Mouse (Mus musculus) megakaryocyte-erythroid progenitor cell, adult 5-6 weeks (primary cell): ENCODE results near the gene Rab22a. TPM values are rescaled to one million over a fixed set of nuclear protein-coding genes. Genes with fewer than 3 reads are reported as not detected.
A peak's percentile ranks its signal among the peaks of the same experiment; 100 is the strongest.

Experiments
- ATAC-seq: replicated peaks from 2 replicates; pipeline ENCODE4 v1.8.0; 2016; ENCODE audit warnings: mild to moderate bottlenecking, inconsistent platforms; ENCODE audit not compliant: severe bottlenecking, poor library complexity, low FRiP score, low TSS enrichment
- total RNA-seq, 2 experiments: library from RNA; stranded (forward) in 1 of 2; stranded (reverse) in 1 of 2; fragments of 200-1000, 215-1000 nt in 1 of 2; fragments of >200 nt in 1 of 2; fragmentation: Nextera tagmentation in 1 of 2; gene quantifications; 2 replicates each; pipeline ENCODE4 v1.2.3; 2014 to 2017

Gene Rab22a
- total RNA-seq, 2 experiments from 2014 or later = 16.8 to 20.7 TPM

DNA sequence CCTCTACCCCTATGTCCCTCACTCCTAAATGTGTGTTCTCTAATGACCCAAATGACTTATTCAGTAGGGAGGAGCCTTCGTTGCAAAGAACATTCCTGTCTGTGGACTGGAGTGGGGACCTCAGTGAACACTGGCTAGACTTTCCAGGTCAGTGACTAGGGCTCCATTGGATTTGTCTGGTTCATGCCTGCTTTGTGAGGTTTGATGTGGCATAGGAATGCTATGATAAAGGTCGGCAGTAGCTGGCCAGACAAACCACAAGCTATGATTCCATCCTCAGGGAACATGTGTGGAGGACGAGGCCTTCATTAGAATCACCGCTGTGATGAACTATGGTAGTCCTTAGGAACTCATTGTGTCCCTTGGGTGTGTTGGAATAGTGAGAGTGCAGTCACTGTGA is 5.2 kb downstream of the Rab22a start:
- no peak for ATAC-seq

DNA sequence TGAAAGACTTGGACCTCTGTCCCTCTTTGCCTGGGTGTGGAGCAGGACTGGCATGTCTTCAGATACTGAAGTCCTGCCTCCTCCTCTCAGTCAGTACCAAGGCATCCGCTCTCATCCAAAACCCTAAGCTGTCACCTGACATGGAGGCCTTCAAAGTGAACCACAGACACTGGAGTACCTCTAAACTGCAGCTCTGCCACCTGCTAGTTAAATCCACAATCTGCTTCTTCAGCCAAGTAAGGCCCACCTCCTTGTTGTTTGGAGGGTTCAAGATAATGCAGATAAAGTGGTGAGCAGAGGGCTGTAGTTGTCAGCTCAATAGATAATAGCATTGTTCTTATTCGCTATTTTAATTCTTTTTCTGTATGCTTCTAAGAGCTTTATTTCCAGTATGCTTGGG is 5.7 kb downstream of the Rab22a start:
- peak; percentile 86 for ATAC-seq

DNA sequence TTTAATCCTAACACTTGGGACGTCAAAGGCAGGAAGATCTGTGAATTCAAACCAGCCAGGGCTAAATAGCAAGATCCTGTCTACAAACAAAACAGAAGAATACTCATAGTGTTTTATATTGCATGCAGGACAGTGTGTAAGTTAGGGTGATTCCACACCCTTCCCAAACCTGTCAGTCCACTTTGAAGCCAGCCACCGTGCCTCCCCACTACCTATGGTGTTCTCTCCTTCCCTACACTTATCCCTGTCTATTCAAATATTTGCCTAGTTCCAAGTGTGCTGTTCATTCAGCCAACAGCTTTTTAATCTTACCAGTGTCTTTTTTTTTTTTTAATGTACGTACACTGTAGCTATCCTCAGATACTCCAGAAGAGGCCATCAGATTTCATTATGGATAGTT is 7.3 kb downstream of the Rab22a start:
- ATAC-seq = no peak

DNA sequence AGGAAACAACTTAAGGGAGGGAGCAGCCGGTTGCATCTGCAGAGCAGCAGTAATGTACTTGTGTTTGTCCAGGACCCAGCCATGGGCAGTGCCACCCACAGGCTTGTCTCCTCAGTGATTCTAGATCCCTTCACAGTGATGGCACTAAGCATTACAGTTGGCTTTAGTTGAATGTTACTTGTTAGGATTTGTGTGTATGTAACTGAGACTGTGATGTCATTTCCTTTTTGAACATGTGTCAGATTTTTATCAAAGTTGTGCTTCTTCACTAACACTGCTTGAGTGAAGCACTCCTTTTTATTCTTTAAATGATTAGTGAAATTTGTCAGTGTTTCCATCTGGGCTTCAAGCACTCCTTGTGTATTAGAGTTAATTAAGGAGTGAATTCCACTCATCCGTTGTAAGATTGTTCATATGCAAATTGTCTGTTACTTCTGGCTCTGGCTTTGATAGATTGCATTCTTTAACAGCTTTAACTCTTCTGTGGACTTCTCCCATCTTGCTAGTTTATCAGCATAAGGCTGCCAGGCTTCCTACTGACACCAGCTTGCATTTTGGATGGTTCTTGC is 12.9 kb downstream of the Rab22a start:
- peak; percentile 58 for ATAC-seq

DNA sequence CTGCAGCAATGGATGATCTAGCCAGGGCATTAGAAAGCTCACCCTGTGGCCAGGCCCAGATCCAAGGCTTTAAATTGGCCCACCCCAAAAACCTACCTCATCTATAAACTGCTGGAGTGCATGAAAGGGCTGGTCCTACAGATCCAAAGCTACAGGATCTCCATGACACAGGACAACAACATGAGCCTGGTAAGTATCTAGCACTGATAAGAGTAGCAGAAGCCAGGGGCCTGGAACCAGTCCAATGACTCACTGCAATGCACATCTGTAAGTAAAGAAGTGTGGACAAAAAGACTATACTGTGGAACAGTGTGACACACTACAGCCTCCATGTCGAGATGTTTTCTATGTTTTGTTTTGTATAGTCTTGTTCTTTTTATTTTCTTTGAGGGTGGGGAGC is 13.9 kb downstream of the Rab22a start:
- peak; percentile 82 for ATAC-seq

GRCm38 (mm10) chr2:173678593-173678992 is 19.0 kb downstream of the Rab22a start:
- ATAC-seq = no peak

- no peak for ATAC-seq
Observed at GRCm38 (mm10) chr2:173679217-173679616, 19.7 kb downstream of the Rab22a start.

DNA sequence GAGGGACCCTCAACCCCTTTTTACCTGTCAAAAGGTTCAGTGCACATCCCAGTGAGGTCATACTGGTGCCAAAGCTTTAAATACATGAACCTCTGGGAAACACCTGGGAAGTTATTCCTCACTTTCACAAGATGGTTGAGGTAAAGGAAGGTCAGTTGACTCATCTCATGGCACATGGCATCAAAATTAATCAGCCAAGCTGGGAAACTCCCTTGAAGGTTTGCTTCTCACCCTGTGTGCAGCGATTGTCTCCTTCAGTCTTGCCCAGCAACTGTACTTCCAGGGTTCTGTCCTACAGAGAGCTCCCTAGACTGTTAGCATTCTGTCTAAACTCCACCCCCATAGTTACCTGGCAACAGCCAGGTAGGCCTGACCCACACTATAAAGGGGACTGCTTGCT is 20.6 kb downstream of the Rab22a start:
- ATAC-seq = no peak

DNA sequence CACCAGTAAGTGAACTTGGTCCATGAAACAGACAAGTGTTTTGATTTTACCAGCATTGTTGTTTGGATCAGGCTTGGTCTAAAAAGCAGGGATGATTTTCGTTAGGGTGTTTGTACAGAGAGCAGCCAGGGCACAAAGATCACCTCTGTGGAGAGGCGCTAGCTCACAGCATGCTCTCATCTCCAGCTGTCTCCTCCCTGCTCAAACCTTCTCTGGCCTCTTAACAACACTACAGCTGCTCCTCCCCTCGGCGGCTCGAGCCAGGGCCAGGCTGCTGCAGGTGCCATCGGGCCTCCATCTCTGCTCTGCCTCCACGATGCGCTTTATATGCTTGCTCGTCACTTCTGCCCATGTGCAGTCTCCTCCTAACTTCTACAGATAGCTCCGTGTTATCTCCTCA is 23.2 kb downstream of the Rab22a start:
- ATAC-seq = peak; percentile 72

DNA sequence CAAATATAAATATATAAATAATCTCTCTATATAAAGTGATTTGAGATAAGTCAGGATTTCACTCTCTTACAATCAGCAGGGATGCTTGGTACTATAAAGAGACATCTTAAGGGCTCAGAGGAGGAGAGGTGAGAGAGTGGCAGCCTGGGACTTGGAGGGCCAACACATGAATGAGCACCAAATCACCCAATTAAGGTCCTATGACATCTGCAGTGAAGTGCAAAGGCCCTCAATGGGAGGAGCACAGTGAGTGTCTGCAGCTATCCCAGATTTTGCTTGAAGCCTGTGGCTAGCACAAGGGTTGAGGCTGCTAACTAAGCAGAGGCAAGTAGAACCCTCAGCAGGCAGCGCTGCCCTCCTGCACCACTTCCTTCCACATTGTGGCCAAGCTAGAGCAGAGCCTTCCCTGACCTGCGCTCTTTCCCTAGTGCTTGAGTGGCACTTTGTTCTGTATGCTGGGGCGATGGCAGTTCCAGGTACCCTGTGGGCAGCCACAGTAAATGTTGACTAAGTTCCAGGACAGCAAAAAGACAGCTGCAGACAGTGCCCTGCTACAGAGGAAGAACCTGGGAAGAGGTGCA is 26.3 kb downstream of the Rab22a start:
- 0 out of 2 replicates have a peak, but pooled peaks have one; percentile 14 for ATAC-seq

DNA sequence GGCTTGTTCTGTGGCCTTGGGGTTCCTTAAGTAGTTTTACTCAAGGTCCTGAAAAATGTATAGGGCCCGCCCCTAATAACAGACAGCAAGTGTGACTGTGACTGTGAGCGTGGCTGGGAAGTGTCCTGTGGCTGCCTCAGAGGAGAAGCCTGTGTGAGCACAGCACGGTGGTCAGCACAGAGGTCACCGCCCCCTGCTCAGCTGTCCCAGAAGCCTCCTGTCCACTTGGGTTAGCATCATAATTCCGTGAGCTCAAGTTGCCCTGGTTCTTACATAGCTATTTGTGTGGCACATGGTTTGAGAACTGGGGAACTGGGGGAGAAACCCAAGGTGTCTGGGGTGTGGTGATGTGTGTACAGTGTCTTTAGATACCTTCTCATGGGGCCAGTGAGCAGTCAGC is 27.8 kb downstream of the Rab22a start:
- ATAC-seq = no peak

DNA sequence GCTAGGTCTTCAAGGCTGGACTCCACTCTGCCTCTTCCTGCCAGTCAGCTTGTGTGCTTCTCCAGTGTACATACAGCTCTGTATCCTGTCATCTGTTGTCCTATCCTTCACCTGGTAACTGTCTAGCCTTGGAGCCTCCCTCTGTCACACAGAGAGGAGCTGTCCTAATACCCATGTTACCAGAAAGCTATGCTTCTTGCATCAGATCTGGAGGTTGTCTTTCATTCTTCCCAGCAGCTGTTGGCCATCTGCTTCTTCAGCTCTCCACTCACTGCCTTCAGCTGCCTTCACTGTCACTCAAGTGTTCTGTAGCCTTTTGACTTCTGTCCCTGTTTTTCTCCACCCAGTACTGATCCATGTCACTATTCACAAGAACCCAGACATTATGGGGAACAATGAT is 30.3 kb downstream of the Rab22a start:
- no peak for ATAC-seq

- no peak for ATAC-seq
Observed at GRCm38 (mm10) chr2:173691748-173692147, 32.2 kb downstream of the Rab22a start.

- ATAC-seq = no peak
Observed at GRCm38 (mm10) chr2:173692693-173693092, 33.1 kb downstream of the Rab22a start.

DNA sequence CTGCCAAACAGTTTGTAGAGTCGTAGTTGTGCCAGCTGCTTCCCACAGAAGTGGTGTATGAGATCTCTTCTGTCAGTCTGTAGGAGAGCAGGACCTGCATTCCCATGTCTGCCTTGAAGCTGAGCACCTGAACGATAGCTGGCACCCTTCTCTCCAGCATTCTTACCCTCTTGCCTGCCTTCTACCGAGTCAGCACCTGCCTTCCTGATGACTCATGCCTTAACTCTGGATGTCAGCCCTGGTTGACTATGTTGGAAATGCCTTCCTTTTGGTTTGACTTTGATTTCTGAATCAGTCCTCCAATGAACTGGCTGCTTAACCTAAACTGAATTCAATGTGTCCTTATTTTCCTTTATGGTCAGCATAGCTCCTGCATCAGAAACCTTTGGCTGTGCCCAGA is 39.3 kb downstream of the Rab22a start:
- ATAC-seq = no peak

- no peak for ATAC-seq
Observed at GRCm38 (mm10) chr2:173702096-173702866, 42.7 kb downstream of the Rab22a start.

DNA sequence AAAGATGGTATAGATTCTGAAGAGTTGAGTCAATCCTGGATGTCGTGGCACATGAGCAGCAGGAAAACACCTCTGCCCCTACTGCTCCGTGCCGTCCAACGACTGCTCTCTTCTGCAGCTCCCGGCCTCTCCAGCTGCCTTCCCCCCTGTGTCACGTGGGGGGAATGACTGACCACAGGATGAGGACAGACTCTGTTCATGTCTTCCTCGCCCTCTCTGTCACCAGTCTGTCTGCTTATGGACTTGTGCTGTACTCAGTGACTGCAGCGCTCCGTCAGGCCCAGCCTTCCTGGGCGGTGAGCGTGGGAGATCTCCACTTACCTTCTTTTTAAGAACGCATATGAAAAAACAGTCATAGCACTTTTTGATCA is 43.3 kb downstream of the Rab22a start:
- no peak for ATAC-seq

DNA sequence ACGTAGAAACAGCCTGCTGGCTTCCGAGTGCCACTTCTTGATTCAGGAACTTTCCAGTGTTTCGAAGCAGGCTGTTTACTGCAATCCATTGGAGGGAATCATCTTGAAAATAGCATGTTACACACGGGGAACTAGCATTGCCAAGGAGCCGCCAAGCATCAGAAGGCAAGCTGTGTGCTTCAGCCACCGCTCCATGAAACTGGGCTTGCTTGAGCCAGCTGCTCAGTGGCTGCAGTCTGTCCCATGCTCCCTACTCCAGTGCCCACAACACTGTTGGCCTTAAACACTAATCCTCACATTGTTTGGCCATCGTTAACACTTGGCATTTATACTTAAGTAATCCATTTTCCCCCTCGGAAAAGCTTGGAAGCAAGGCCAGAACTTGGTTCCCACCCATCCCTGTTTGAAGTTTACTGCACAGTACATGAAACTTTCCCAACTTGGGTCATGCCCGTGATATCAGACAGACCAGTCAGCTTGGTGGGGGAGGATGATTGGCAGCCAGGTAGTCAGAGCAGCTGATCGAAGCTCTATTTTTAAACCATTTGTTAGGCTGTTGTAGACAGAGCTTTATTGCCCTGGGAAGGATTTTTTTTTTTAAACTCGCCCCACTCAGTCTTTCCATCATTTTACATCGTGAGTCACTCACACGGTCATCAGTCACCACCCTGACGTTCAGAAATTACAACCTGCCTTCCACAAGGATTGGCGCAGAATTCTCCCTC is 46.4 kb downstream of the Rab22a start:
- no peak for ATAC-seq

DNA sequence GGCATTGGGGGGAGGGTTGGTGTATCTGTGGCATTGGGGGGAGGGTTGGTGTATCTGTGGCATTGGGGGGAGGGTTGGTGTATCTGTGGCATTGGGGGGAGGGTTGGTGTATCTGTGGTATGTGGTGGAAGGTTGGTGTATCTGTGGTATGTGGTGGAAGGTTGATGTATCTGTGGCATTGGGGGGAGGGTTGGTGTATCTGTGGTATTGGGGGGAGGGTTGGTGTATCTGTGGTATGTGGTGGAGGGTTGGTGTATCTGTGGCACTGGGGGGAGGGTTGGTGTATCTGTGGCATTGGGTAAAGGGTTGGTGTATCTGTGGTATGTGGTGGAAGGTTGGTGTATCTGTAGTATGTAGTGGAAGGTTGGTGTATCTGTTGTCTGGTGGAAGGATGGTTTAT is 48.1 kb downstream of the Rab22a start:
- ATAC-seq = peak; percentile 32

- no peak for ATAC-seq
Observed at GRCm38 (mm10) chr2:173710193-173710592, 50.6 kb downstream of the Rab22a start.
